Mouse (Mus musculus) G1E (cell line): Measurements from ENCODE around the gene Gm17018. TPM values are rescaled to one million over a fixed set of nuclear protein-coding genes. Genes with fewer than 3 reads are reported as not detected.
"Not testable (repeated sequence)": the region's sequence is repeated elsewhere in the genome, so short reads cannot be mapped to it uniquely, and the experiment has no call there.

Source experiments
- ATAC-seq: 2 replicates; pipeline ENCODE4 v1.8.0; 2016; ENCODE audit warnings: mild to moderate bottlenecking; ENCODE audit not compliant: insufficient number of reproducible peaks, poor library complexity, low FRiP score, severe bottlenecking; ENCODE audit errors: extremely low read depth
- DNase-seq: peaks from one replicate; pipeline ENCODE4 v3.0.0; 2012; ENCODE audit warnings: low spot score
- H3K27me3 ChIP-seq: 2 replicates; pipeline ENCODE4 v1.6.1; 2012; ENCODE audit warnings: mild to moderate bottlenecking, low read length, inconsistent platforms; ENCODE audit not compliant: insufficient read depth
- H3K36me3 ChIP-seq: replicated peaks from 2 replicates; pipeline ENCODE3; 2012; ENCODE audit warnings: mild to moderate bottlenecking, inconsistent platforms
- H3K4me1 ChIP-seq: 2 replicates; pipeline ENCODE4 v1.6.1; 2012; ENCODE audit warnings: low read depth, low read length, inconsistent platforms, mixed read lengths; ENCODE audit not compliant: insufficient read depth
- H3K4me3 ChIP-seq: 2 replicates; pipeline ENCODE4 v1.5.1; 2012; ENCODE audit warnings: low read depth, mild to moderate bottlenecking, inconsistent platforms, low read length, moderate library complexity, mixed read lengths
- H3K9me3 ChIP-seq: replicated peaks from 2 replicates; pipeline ENCODE4 v1.6.1; 2012; ENCODE audit warnings: inconsistent platforms
- CTCF ChIP-seq: IDR thresholded peaks from 2 replicates; pipeline ENCODE4 v1.5.1; 2012; ENCODE audit warnings: low read depth, low read length, inconsistent platforms, mixed read lengths
- GATA1 ChIP-seq: IDR thresholded peaks from 2 replicates; pipeline ENCODE4 v1.6.1; 2012; ENCODE audit warnings: borderline replicate concordance, low read length, inconsistent platforms, mixed read lengths
- GATA2 ChIP-seq: IDR thresholded peaks from 2 replicates; pipeline ENCODE4 v1.6.1; 2012; ENCODE audit warnings: low read depth, low read length, inconsistent platforms, borderline replicate concordance
- POLR2AphosphoS5 ChIP-seq: IDR thresholded peaks from 2 replicates; pipeline ENCODE4 v1.6.1; 2012; ENCODE audit warnings: low read depth, low read length, inconsistent platforms; ENCODE audit not compliant: insufficient replicate concordance
- TAL1 ChIP-seq: conservative IDR thresholded peaks from 2 replicates; pipeline ENCODE4 v1.6.1; 2012; ENCODE audit warnings: low read depth, low read length, inconsistent platforms, mixed read lengths
- polyA plus RNA-seq: library from polyadenylated mRNA; stranded (reverse); fragments of >175 nt; gene quantifications from 2 replicates; pipeline ENCODE4 v1.2.3, GENCODE M21; 2012
- total RNA-seq, 2 experiments: library from RNA; stranded (forward) in 1 of 2; stranded (reverse) in 1 of 2; fragments of 200-1000 nt in 1 of 2; fragments of >200 nt in 1 of 2; fragmentation: Nextera tagmentation in 1 of 2; gene quantifications; 2 replicates each; pipeline ENCODE4 v1.2.3; 2014 to 2017

The Gm17018 gene
- total and polyA plus RNA-seq, 3 experiments = 13.0 to 28.4 (median 19.5) TPM

GRCm38 (mm10) chr19:45537505-45537904, 22.9 kb upstream of the Gm17018 start:
- Histone ChIP-seq H3K36me3 (no peaks in the 10 kb centered on the region), H3K9me3 (no peaks in the 10 kb centered on the region), H3K4me1 (peaks cover 42% of the 10 kb centered on the region), H3K4me3 (no peak overlapping the region), H3K27me3 (peaks cover 68% of the 10 kb centered on the region)
- ATAC-seq (no peak), DNase-seq (peak; percentile 52)
- TF ChIP-seq CTCF (peak; percentile 58), TAL1 (no peak)

- H3K4me1 ChIP-seq = peaks cover 56% of the 10 kb centered on the region
- TF ChIP-seq GATA1 (no peak), GATA2 (no peak), POLR2AphosphoS5 (no peak), CTCF (no peak), TAL1 (no peak)
- H3K27me3 ChIP-seq = peaks cover 58% of the 10 kb centered on the region
- no peaks in the 10 kb centered on the region for H3K36me3 ChIP-seq
- H3K9me3 ChIP-seq = no peaks in the 10 kb centered on the region
- H3K4me3 ChIP-seq = peak overlapping the region; percentile 72; the same call in 1 of the 2 replicates
- ATAC-seq (no peak), DNase-seq (no peak)
These were observed 19.6 kb upstream of the Gm17018 start for GRCm38 (mm10) chr19:45540657-45541408.

GRCm38 (mm10) chr19:45541409-45542041, 18.9 kb upstream of the Gm17018 start:
- no peaks in the 10 kb centered on the region for H3K9me3 ChIP-seq
- ATAC-seq (no peak), DNase-seq (peak; percentile 57)
- peaks cover 59% of the 10 kb centered on the region for H3K27me3 ChIP-seq
- no peaks in the 10 kb centered on the region for H3K36me3 ChIP-seq
- H3K4me1 ChIP-seq = peaks cover 56% of the 10 kb centered on the region
- no peak for TF ChIP-seq GATA2
- no peak for TF ChIP-seq CTCF
- TF ChIP-seq GATA1 = no peak
- H3K4me3 ChIP-seq = peak overlapping the region; percentile 72

- Histone ChIP-seq H3K4me3 (peak overlapping the region; percentile 72), H3K27me3 (peaks cover 60% of the 10 kb centered on the region), H3K9me3 (no peaks in the 10 kb centered on the region), H3K36me3 (no peaks in the 10 kb centered on the region), H3K4me1 (peaks cover 58% of the 10 kb centered on the region)
- DNase-seq (no peak), ATAC-seq (no peak)
- TF ChIP-seq TAL1 (no peak), GATA1 (no peak), GATA2 (no peak), POLR2AphosphoS5 (no peak), CTCF (no peak)
These were observed 18.4 kb upstream of the Gm17018 start for GRCm38 (mm10) chr19:45542061-45542460.

GRCm38 (mm10) chr19:45544152-45544924, 16.1 kb upstream of the Gm17018 start:
- Histone ChIP-seq H3K9me3 (no peaks in the 10 kb centered on the region), H3K27me3 (peaks cover 60% of the 10 kb centered on the region)

GRCm38 (mm10) chr19:45544925-45545321, 15.5 kb upstream of the Gm17018 start:
- ATAC-seq = peak; percentile 40
- Histone ChIP-seq H3K4me3 (peak overlapping the region; percentile 68; the same call in 1 of the 2 replicates), H3K4me1 (peaks cover 75% of the 10 kb centered on the region), H3K36me3 (no peaks in the 10 kb centered on the region), H3K27me3 (peaks cover 62% of the 10 kb centered on the region), H3K9me3 (no peaks in the 10 kb centered on the region)
- DNase-seq = peak; percentile 75
- TF ChIP-seq POLR2AphosphoS5 = no peak
- peak; percentile 35; the same call in 1 of the 2 replicates for TF ChIP-seq CTCF
- TF ChIP-seq GATA1 = no peak
- no peak for TF ChIP-seq GATA2

More at GRCm38 (mm10) chr19:45544152-45544924, 16.1 kb upstream of the Gm17018 start:
- DNase-seq (peak; percentile 61), ATAC-seq (peak; percentile 28; the same call in 1 of the 2 replicates)
- Histone ChIP-seq H3K4me1 (peaks cover 72% of the 10 kb centered on the region), H3K36me3 (no peaks in the 10 kb centered on the region), H3K4me3 (peak overlapping the region; percentile 68; the same call in 1 of the 2 replicates)
- TF ChIP-seq GATA2 = no peak

- not testable (repeated sequence) for H3K4me3 ChIP-seq, ATAC-seq, DNase-seq, H3K9me3 ChIP-seq
- Histone ChIP-seq H3K36me3 (peaks cover 16% of the 10 kb centered on the region), H3K27me3 (peaks cover 40% of the 10 kb centered on the region), H3K4me1 (peaks cover 53% of the 10 kb centered on the region)
These were observed 12.2 kb upstream of the Gm17018 start for GRCm38 (mm10) chr19:45548196-45548595.
